8 mouse cellular contexts compared by ENCODE assay signal in genomic region chr2:32258887-32259533, GRCm38 (mm10). TPM values are rescaled to one million over a fixed set of nuclear protein-coding genes. Genes with fewer than 3 reads are reported as not detected.
A peak's percentile ranks its signal among the peaks of the same experiment; 100 is the strongest.
DNase-seq lines count a peak whose midpoint lies in the region; ATAC-seq and TF ChIP-seq lines count a peak whose summit lies in the region.

No protein-coding gene starts in this region.

- peak overlapping the region; percentile 80 for H3K9ac ChIP-seq in heart, embryonic 16.5 days (ENCODE audit: low read length)
- peak overlapping the region; percentile 85 for H3K9ac ChIP-seq in embryonic facial prominence, embryonic 14.5 days (ENCODE audit: low read depth, low read length)
- H3K9ac ChIP-seq in midbrain, postnatal 0 days (replicated peaks; ENCODE audit: low read length, poor library complexity, severe bottlenecking): peak overlapping the region; percentile 61

- no peaks in the 10 kb centered on the region for H3K9me3 ChIP-seq in heart, embryonic 16.5 days (replicated peaks; ENCODE audit: control insufficient read depth, low read length)
- H3K9me3 ChIP-seq in embryonic facial prominence, embryonic 14.5 days (ENCODE audit: control insufficient read depth, low read length): no peaks in the 10 kb centered on the region
- no peaks in the 10 kb centered on the region for H3K9me3 ChIP-seq in midbrain, postnatal 0 days (ENCODE audit: low read length)

- peak overlapping the region; percentile 78 for H3K4me3 ChIP-seq in heart, embryonic 16.5 days (ENCODE audit: low read length)
- H3K4me3 ChIP-seq in embryonic facial prominence, embryonic 14.5 days (ENCODE audit: low read depth, low read length): peak overlapping the region; percentile 86
- H3K4me3 ChIP-seq in midbrain, postnatal 0 days (ENCODE audit: low read depth, low read length): peak overlapping the region; percentile 49

- no peak for TF ChIP-seq CTCF in midbrain, postnatal 0 days (IDR thresholded peaks at IDR 0.05)

- H3K36me3 ChIP-seq in heart, embryonic 16.5 days (ENCODE audit: control insufficient read depth, insufficient read depth): peaks cover 21% of the 10 kb centered on the region
- H3K36me3 ChIP-seq in embryonic facial prominence, embryonic 14.5 days (ENCODE audit: control insufficient read depth, insufficient read depth, low read length): peaks cover 33% of the 10 kb centered on the region
- H3K36me3 ChIP-seq in midbrain, postnatal 0 days (ENCODE audit: insufficient read depth, low read length): peaks cover 28% of the 10 kb centered on the region

- WGBS in heart, embryonic 16.5 days: 47% methylated on average over 6 of the region's 6 CpGs
- 46% methylated on average over 6 of the region's 6 CpGs for WGBS in embryonic facial prominence, embryonic 14.5 days
- WGBS in midbrain, postnatal 0 days: 62% methylated on average over 6 of the region's 6 CpGs

- peaks cover 7% of the 10 kb centered on the region for H3K4me1 ChIP-seq in heart, embryonic 16.5 days (ENCODE audit: control insufficient read depth, insufficient read depth, low read length)
- H3K4me1 ChIP-seq in embryonic facial prominence, embryonic 14.5 days (ENCODE audit: control insufficient read depth, insufficient read depth, low read length): peaks cover 10% of the 10 kb centered on the region
- peaks cover 5% of the 10 kb centered on the region for H3K4me1 ChIP-seq in midbrain, postnatal 0 days (ENCODE audit: insufficient read depth, low read length)

- no peak overlapping the region for H3K27ac ChIP-seq in heart, embryonic 16.5 days (ENCODE audit: low read length)
- H3K27ac ChIP-seq in embryonic facial prominence, embryonic 14.5 days (replicated peaks; ENCODE audit: low read depth, low read length): no peak overlapping the region
- H3K27ac ChIP-seq in midbrain, postnatal 0 days (ENCODE audit: low read depth, low read length): peak overlapping the region; percentile 7; the same call in 1 of the 2 replicates

- peak overlapping the region; percentile 83 for H3K4me2 ChIP-seq in heart, embryonic 16.5 days (ENCODE audit: low read depth, low read length)
- H3K4me2 ChIP-seq in embryonic facial prominence, embryonic 14.5 days (ENCODE audit: low read depth, low read length): peak overlapping the region; percentile 72
- peak overlapping the region; percentile 86 for H3K4me2 ChIP-seq in midbrain, postnatal 0 days (ENCODE audit: low read depth, low read length, poor library complexity, severe bottlenecking)

- no peak for DNase-seq in heart, adult 9 months (ENCODE audit: low spot score in 2 of 2)
- DNase-seq in embryonic facial prominence, embryonic 14.5 days (ENCODE audit: low spot score): no peak
- peak; percentile 86 for DNase-seq in kidney, adult 9 months
- no peak for DNase-seq in midbrain, postnatal 0 days (ENCODE audit: low spot score)
- DNase-seq in cerebellum, adult 11 months: no peak
- no peak for DNase-seq in frontal cortex, postnatal 10 days (ENCODE audit: low spot score in 2 of 2)
- DNase-seq in adrenal gland, adult 2 months: no peak

- ATAC-seq in heart, embryonic 16.5 days (replicated peaks; ENCODE audit: extremely low read depth, insufficient read depth, low FRiP score): no peak
- ATAC-seq in embryonic facial prominence, embryonic 14.5 days (ENCODE audit: low read depth): no peak
- no peak for ATAC-seq in midbrain, postnatal 0 days (ENCODE audit: low FRiP score)

- no peaks in the 10 kb centered on the region for H3K27me3 ChIP-seq in heart, embryonic 16.5 days (ENCODE audit: control insufficient read depth, insufficient read depth, low read length)
- H3K27me3 ChIP-seq in embryonic facial prominence, embryonic 14.5 days (replicated peaks; ENCODE audit: control insufficient read depth, insufficient read depth, low read length): no peaks in the 10 kb centered on the region
- H3K27me3 ChIP-seq in midbrain, postnatal 0 days (ENCODE audit: insufficient read depth, low read length): no peaks in the 10 kb centered on the region

RNA-seq across cellular contexts. Expression of gene Uck1, which starts 0.9 kb away (rescaled TPM):
- 45.7 TPM in 2 replicates for polyA plus RNA-seq in heart, embryonic 16.5 days (2015; fragmentation: Nextera tagmentation; extraction: Ambion mirVana)
- 58.6 and 60.6 TPM in 2 replicates for polyA plus RNA-seq in embryonic facial prominence, embryonic 14.5 days (2014; fragmentation: Nextera tagmentation; extraction: Ambion mirVana)
- total RNA-seq in midbrain, postnatal 0 days (2014; rRNA removed): 138 and 142 TPM in 2 replicates
- polyA plus RNA-seq in midbrain, postnatal 0 days (2015; fragmentation: Nextera tagmentation; extraction: Ambion mirVana): 110 and 121 TPM in 2 replicates
- 100 to 1,000 TPM; 116 to 148 TPM for total RNA-seq in adrenal gland, adult 2 months (2021)
- polyA plus RNA-seq in adrenal gland, adult 2 months (2012; rRNA removed): 202 and 249 TPM in 2 replicates

RNA-seq across cellular contexts. Expression of gene Pomt1, which starts 22.6 kb away (rescaled TPM):
- polyA plus RNA-seq in heart, embryonic 16.5 days (2015; fragmentation: Nextera tagmentation; extraction: Ambion mirVana): 19.2 and 20.5 TPM in 2 replicates
- polyA plus RNA-seq in embryonic facial prominence, embryonic 14.5 days (2014; fragmentation: Nextera tagmentation; extraction: Ambion mirVana): 20.2 and 26.5 TPM in 2 replicates
- 48.6 and 48.9 TPM in 2 replicates for total RNA-seq in midbrain, postnatal 0 days (2014; rRNA removed)
- 21.5 and 23.5 TPM in 2 replicates for polyA plus RNA-seq in midbrain, postnatal 0 days (2015; fragmentation: Nextera tagmentation; extraction: Ambion mirVana)
- total RNA-seq in adrenal gland, adult 2 months (2021): 10 to 100 TPM; 32.5 to 40.4 TPM
- 42.8 and 49.6 TPM in 2 replicates for polyA plus RNA-seq in adrenal gland, adult 2 months (2012; rRNA removed)

RNA-seq across cellular contexts. Expression of gene Golga2, which starts 28.2 kb away (rescaled TPM):
- polyA plus RNA-seq in heart, embryonic 16.5 days (2015; fragmentation: Nextera tagmentation; extraction: Ambion mirVana): 27.4 and 28.1 TPM in 2 replicates
- polyA plus RNA-seq in embryonic facial prominence, embryonic 14.5 days (2014; fragmentation: Nextera tagmentation; extraction: Ambion mirVana): 27.2 and 33.1 TPM in 2 replicates
- 57.4 and 68.8 TPM in 2 replicates for total RNA-seq in midbrain, postnatal 0 days (2014; rRNA removed)
- polyA plus RNA-seq in midbrain, postnatal 0 days (2015; fragmentation: Nextera tagmentation; extraction: Ambion mirVana): 27.7 and 30.1 TPM in 2 replicates
- 10 to 100 TPM; 81.1 to 82.9 TPM for total RNA-seq in adrenal gland, adult 2 months (2021)
- polyA plus RNA-seq in adrenal gland, adult 2 months (2012; rRNA removed): 25.8 and 31.5 TPM in 2 replicates

RNA-seq across cellular contexts. Expression of gene Swi5, which starts 28.9 kb away (rescaled TPM):
- 305 and 327 TPM in 2 replicates for polyA plus RNA-seq in heart, embryonic 16.5 days (2015; fragmentation: Nextera tagmentation; extraction: Ambion mirVana)
- polyA plus RNA-seq in embryonic facial prominence, embryonic 14.5 days (2014; fragmentation: Nextera tagmentation; extraction: Ambion mirVana): 206 and 249 TPM in 2 replicates
- 292 and 375 TPM in 2 replicates for total RNA-seq in midbrain, postnatal 0 days (2014; rRNA removed)
- polyA plus RNA-seq in midbrain, postnatal 0 days (2015; fragmentation: Nextera tagmentation; extraction: Ambion mirVana): 463 and 486 TPM in 2 replicates
- total RNA-seq in adrenal gland, adult 2 months (2021): 100 to 1,000 TPM; 324 to 358 TPM
- polyA plus RNA-seq in adrenal gland, adult 2 months (2012; rRNA removed): 317 and 318 TPM in 2 replicates
